Mouse (Mus musculus): ENCODE results near the gene Ssh1. TPM values are rescaled to one million over a fixed set of nuclear protein-coding genes. Genes with fewer than 3 reads are reported as not detected.

Gene Ssh1
- polyA plus RNA-seq, 1 experiment from 2014 or later: 15.1 TPM

DNA sequence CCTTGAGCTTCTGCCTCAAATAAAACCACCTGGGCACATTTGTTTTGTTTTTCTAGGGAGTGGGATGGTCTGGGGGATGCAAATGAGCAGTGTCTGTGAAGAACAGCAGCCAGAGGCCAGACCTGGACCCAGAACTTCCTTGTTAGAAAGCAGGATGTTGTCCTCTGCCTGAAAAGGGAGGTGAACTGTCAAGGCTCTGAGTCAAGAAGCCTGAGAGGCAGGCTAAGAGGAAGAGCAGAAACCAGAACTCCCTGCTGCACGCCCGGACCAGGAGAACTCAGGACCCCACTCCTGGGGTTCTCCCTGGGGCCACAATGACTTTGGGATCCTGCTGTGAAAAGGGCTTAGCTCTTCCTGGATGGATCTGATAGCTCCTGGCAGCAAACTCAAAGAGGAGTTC, 8.0 kb downstream of the Ssh1 start:
- Histone ChIP-seq H3K4me2 (ENCODE audit: low read depth, low read length) (no peak overlapping the region), H3K9ac (ENCODE audit: low read length) (no peak overlapping the region), H3K27ac (ENCODE audit: low read length) (no peak overlapping the region), H3K4me1 (replicated peaks; ENCODE audit: control insufficient read depth, insufficient read depth, low read length) (peaks cover 21% of the 10 kb centered on the region; the same call in 1 of the 2 replicates), H3K9me3 (ENCODE audit: control insufficient read depth, low read length) (no peaks in the 10 kb centered on the region), H3K27me3 (ENCODE audit: control insufficient read depth, insufficient read depth, low read depth, low read length) (no peaks in the 10 kb centered on the region), H3K4me3 (ENCODE audit: low read length) (no peak overlapping the region), H3K36me3 (ENCODE audit: control insufficient read depth, insufficient read depth, low read length) (peaks cover 3% of the 10 kb centered on the region)
- 68% methylated on average over 2 of the region's 2 CpGs for whole genome bisulfite sequencing
- no peak for ATAC-seq (ENCODE audit: low read depth)

DNA sequence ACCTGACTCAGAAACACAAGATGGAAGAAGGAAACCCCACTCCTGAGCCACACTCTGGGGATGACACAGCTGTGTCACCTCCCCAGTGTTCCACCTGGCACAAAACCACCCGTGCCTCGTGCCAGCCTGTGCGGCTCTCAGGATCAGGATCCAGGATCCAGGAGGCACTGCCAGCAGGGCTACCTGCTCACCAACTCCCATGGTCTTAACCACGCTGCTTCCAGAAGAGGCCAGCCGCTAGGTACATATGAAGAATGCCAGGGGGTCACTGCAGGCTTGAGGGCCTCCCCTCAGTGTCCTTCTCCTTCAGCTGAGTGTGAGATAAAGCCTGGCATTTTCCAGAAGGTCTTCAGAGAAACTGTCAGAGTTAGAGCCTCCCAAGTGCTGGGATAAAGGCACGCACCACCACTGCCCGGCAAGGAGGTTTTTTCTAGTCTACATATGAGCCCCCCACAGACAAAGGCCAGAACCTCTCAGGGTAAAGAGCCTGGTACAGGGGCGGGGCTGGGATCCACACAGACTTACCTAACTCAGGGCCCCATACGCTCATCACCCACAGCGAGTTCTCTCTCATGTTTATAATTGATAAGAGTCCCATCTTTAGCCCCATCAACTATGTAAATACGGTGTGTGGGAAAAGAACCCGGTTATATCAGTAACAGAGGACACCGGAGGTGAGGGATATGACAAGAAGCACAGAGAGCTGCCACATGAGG, 9.5 kb downstream of the Ssh1 start:
- H3K27ac ChIP-seq (ENCODE audit: low read length): no peak overlapping the region
- no peaks in the 10 kb centered on the region for H3K27me3 ChIP-seq (ENCODE audit: control insufficient read depth, insufficient read depth, low read depth, low read length)
- peaks cover 3% of the 10 kb centered on the region for H3K36me3 ChIP-seq (ENCODE audit: control insufficient read depth, insufficient read depth, low read length)
- no peaks in the 10 kb centered on the region for H3K9me3 ChIP-seq (ENCODE audit: control insufficient read depth, low read length)
- H3K4me3 ChIP-seq (ENCODE audit: low read length): no peak overlapping the region
- H3K4me2 ChIP-seq (ENCODE audit: low read depth, low read length): no peak overlapping the region
- H3K9ac ChIP-seq (ENCODE audit: low read length): no peak overlapping the region
- peaks cover 15% of the 10 kb centered on the region; the same call in 1 of the 2 replicates for H3K4me1 ChIP-seq (replicated peaks; ENCODE audit: control insufficient read depth, insufficient read depth, low read length)
- no peak for ATAC-seq (ENCODE audit: low read depth)
- 68% methylated on average over 13 of the region's 13 CpGs for WGBS

DNA sequence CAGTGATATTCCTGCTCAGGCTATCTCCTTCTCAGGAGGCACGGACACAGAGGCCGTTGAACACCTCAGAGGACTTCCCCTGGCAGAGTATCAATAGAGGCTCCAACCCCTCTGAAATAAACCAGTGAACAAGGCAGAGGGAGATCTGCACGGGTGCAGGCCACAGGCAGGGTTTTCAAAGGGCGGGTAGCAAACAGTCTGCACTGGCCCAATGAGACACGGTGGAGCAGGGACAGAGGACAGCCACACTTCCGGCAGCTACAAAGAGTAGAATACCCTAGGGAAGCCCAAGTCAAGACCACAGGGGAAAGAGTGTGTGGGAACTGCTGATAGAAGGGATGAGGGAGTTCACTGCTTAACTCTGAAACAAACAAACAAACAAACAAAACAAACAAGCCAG, 10.2 kb downstream of the Ssh1 start:
- Histone ChIP-seq H3K9ac (ENCODE audit: low read length) (no peak overlapping the region), H3K27ac (ENCODE audit: low read length) (no peak overlapping the region), H3K4me1 (replicated peaks; ENCODE audit: control insufficient read depth, insufficient read depth, low read length) (peaks cover 15% of the 10 kb centered on the region; the same call in 1 of the 2 replicates)

DNA sequence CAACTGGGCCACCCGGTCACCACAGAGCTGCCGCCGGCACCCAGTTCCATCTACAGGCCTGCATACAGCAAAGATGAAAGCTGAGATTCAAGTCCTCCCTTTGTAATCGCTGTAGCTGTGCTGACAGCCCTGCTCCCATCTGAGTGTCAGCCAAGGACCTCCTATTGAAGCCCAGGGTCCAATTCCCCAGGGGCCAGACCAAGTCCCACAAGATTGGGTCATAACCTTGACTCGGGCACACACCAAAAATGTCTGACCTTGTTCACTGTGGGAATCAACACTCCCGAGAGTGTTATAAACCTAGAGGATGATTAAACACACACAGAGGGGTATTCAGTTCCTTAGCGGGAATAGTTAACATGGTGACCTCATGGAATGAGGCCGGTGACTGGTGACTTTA, 11.9 kb downstream of the Ssh1 start:
- H3K4me2 ChIP-seq (ENCODE audit: low read depth, low read length): no peak overlapping the region
- no peak overlapping the region for H3K27ac ChIP-seq (ENCODE audit: low read length)
- H3K36me3 ChIP-seq (ENCODE audit: control insufficient read depth, insufficient read depth, low read length): no peaks in the 10 kb centered on the region; the same call in none of the 2 replicates
- peaks cover 29% of the 10 kb centered on the region for H3K4me1 ChIP-seq (replicated peaks; ENCODE audit: control insufficient read depth, insufficient read depth, low read length)
- ATAC-seq (ENCODE audit: low read depth): no peak
- H3K9me3 ChIP-seq (ENCODE audit: control insufficient read depth, low read length): no peaks in the 10 kb centered on the region
- H3K27me3 ChIP-seq (ENCODE audit: control insufficient read depth, insufficient read depth, low read depth, low read length): no peaks in the 10 kb centered on the region
- no peak overlapping the region for H3K9ac ChIP-seq (ENCODE audit: low read length)
- 72% methylated on average over 8 of the region's 8 CpGs for WGBS
- no peak overlapping the region for H3K4me3 ChIP-seq (ENCODE audit: low read length)

More for the DNA sequence above, 10.2 kb downstream of the Ssh1 start:
- H3K4me3 ChIP-seq (ENCODE audit: low read length): no peak overlapping the region
- H3K4me2 ChIP-seq (ENCODE audit: low read depth, low read length): no peak overlapping the region
- H3K36me3 ChIP-seq (ENCODE audit: control insufficient read depth, insufficient read depth, low read length): no peaks in the 10 kb centered on the region; the same call in none of the 2 replicates
- H3K9me3 ChIP-seq (ENCODE audit: control insufficient read depth, low read length): no peaks in the 10 kb centered on the region
- no peaks in the 10 kb centered on the region for H3K27me3 ChIP-seq (ENCODE audit: control insufficient read depth, insufficient read depth, low read depth, low read length)
- 58% methylated on average over 6 of the region's 6 CpGs for WGBS
- no peak for ATAC-seq (ENCODE audit: low read depth)

DNA sequence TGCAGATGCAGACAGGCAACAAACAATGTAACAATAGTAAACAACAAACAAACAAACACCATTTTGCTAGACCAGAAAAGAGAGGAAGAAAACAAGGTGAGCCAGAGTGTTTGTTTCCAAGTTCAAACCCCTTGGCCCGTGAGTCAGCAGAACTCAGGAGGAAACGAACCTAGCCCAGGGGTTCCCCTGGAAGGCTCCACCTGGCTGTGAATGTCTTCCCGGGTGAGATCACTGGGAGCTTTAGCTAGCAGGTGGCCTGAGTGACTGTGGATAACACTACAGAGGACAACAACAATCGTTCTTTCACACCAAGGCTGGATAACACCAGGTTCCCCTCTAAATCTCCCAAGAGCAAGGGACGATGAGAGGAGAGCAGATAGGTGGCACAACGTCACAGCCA, 12.5 kb downstream of the Ssh1 start:
- Histone ChIP-seq H3K4me3 (ENCODE audit: low read length) (no peak overlapping the region), H3K27ac (ENCODE audit: low read length) (no peak overlapping the region), H3K27me3 (ENCODE audit: control insufficient read depth, insufficient read depth, low read depth, low read length) (no peaks in the 10 kb centered on the region), H3K4me1 (replicated peaks; ENCODE audit: control insufficient read depth, insufficient read depth, low read length) (peaks cover 29% of the 10 kb centered on the region), H3K9ac (ENCODE audit: low read length) (no peak overlapping the region), H3K9me3 (ENCODE audit: control insufficient read depth, low read length) (no peaks in the 10 kb centered on the region), H3K36me3 (ENCODE audit: control insufficient read depth, insufficient read depth, low read length) (no peaks in the 10 kb centered on the region; the same call in none of the 2 replicates), H3K4me2 (ENCODE audit: low read depth, low read length) (no peak overlapping the region)
- no peak for ATAC-seq (ENCODE audit: low read depth)
- WGBS: 79% methylated on average over 6 of the region's 6 CpGs

DNA sequence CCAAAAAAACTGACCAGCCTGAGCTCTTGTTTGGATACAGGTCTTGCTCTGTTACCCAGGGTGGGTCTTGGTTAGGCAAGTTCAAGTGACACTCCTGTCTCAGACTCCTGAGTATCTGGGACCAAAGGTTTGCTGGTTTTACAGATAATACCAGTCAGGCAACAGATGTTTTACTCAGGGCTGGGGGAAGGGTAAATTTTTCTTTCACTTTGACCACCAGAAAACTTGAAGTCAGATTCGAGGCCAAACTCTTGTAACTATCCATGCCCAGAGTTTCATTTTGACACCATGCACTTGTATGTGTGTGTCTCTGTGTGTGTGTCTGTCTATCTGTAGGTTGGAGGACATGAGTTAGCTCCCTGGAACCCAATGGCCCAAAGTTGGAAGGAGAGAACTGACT, 13.2 kb downstream of the Ssh1 start:
- no peak overlapping the region for H3K9ac ChIP-seq (ENCODE audit: low read length)
- no peak overlapping the region for H3K27ac ChIP-seq (ENCODE audit: low read length)
- no peaks in the 10 kb centered on the region; the same call in none of the 2 replicates for H3K36me3 ChIP-seq (ENCODE audit: control insufficient read depth, insufficient read depth, low read length)
- no peaks in the 10 kb centered on the region for H3K27me3 ChIP-seq (ENCODE audit: control insufficient read depth, insufficient read depth, low read depth, low read length)
- no peaks in the 10 kb centered on the region for H3K9me3 ChIP-seq (ENCODE audit: control insufficient read depth, low read length)
- 63% methylated on average over 1 of the region's 1 CpGs for WGBS
- no peak overlapping the region for H3K4me3 ChIP-seq (ENCODE audit: low read length)
- ATAC-seq (ENCODE audit: low read depth): no peak
- no peak overlapping the region for H3K4me2 ChIP-seq (ENCODE audit: low read depth, low read length)
- H3K4me1 ChIP-seq (replicated peaks; ENCODE audit: control insufficient read depth, insufficient read depth, low read length): peaks cover 33% of the 10 kb centered on the region

DNA sequence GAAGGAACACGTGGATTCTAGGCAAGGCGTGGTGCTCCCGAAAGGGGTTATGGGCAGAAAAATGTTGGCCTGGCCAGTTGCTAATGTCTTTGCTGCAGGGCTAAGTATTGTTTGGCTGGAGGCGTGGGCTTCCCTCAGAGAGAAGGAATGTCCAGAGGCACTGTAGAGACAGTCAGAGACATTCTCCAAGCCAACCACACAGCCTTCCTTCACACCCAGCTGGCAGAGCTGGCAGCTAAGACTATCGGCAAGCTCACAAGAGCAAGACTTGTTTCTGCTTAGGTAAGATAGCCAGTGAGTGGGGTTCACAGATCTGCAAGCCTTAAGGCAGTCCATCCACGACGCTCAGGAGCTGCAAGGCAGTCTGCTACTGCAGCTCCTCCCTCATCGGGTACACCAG, 16.4 kb downstream of the Ssh1 start:
- 53% methylated on average over 8 of the region's 8 CpGs for WGBS
- Histone ChIP-seq H3K4me2 (ENCODE audit: low read depth, low read length) (no peak overlapping the region), H3K27ac (ENCODE audit: low read length) (peak overlapping the region; percentile 94), H3K9ac (ENCODE audit: low read length) (peak overlapping the region; percentile 33; the same call in 1 of the 2 replicates), H3K36me3 (ENCODE audit: control insufficient read depth, insufficient read depth, low read length) (no peaks in the 10 kb centered on the region; the same call in 1 of the 2 replicates), H3K9me3 (ENCODE audit: control insufficient read depth, low read length) (no peaks in the 10 kb centered on the region), H3K27me3 (ENCODE audit: control insufficient read depth, insufficient read depth, low read depth, low read length) (no peaks in the 10 kb centered on the region), H3K4me1 (replicated peaks; ENCODE audit: control insufficient read depth, insufficient read depth, low read length) (peaks cover 56% of the 10 kb centered on the region), H3K4me3 (ENCODE audit: low read length) (no peak overlapping the region)
- ATAC-seq (ENCODE audit: low read depth): no peak

DNA sequence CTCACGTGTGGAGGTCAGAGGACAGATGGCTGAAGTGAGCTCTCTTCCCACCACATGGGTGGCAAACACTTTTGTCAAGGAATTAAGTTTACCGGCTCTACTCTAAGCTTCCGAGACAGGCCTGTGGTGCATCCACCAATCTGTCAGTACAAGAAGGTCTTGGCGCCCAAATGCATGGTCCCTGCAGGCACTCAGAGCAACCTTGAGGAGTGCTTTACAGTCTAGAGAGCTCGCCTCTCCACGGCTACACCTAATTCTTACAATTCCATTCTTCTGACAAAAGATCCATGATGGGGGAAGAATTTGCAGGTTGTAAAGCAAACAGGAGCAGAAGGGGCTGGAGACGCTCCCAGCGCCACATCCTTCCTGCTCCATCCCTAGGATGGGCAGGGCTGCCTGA, 17.1 kb downstream of the Ssh1 start:
- H3K4me3 ChIP-seq (ENCODE audit: low read length): no peak overlapping the region
- WGBS: 51% methylated on average over 8 of the region's 8 CpGs
- H3K27me3 ChIP-seq (ENCODE audit: control insufficient read depth, insufficient read depth, low read depth, low read length): no peaks in the 10 kb centered on the region
- H3K4me2 ChIP-seq (ENCODE audit: low read depth, low read length): no peak overlapping the region
- ATAC-seq (ENCODE audit: low read depth): peak; percentile 19; the same call in 1 of the 2 replicates
- H3K36me3 ChIP-seq (ENCODE audit: control insufficient read depth, insufficient read depth, low read length): no peaks in the 10 kb centered on the region; the same call in 1 of the 2 replicates
- H3K27ac ChIP-seq (ENCODE audit: low read length): peak overlapping the region; percentile 94
- peaks cover 59% of the 10 kb centered on the region for H3K4me1 ChIP-seq (replicated peaks; ENCODE audit: control insufficient read depth, insufficient read depth, low read length)
- no peak overlapping the region for H3K9ac ChIP-seq (ENCODE audit: low read length)
- H3K9me3 ChIP-seq (ENCODE audit: control insufficient read depth, low read length): no peaks in the 10 kb centered on the region

DNA sequence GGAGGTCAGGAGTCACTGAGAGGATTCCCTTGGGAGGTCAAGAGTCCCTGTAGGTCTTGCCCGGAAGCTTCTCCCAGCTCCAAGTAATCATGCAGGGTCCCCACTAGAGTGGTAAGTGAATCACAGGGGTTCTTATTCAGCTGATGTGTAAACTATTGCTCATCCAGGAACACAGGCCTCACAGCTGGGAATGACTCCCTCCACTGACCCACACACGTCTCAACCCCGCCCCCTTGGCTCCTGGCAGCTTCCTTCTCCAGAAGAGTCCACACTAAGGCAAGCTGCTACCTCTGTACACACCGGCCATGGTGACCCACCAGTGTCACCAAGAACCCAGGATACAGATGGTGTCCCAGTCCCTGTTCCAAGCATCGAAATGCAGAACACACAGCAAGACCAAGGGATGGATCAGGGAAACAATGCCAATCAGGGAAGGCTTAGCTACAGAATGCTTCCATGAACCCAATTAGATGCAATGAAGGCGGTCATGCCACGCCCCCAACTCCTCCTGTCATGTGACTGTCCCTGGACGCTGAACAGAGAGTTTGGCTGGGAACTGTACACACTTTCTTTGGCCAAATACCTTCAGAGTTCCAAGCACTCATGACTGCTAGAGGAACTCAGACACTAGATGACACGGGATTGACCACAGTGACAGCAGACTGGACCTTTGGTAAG, 18.0 kb downstream of the Ssh1 start:
- peak overlapping the region; percentile 94 for H3K27ac ChIP-seq (ENCODE audit: low read length)
- peaks cover 59% of the 10 kb centered on the region for H3K4me1 ChIP-seq (replicated peaks; ENCODE audit: control insufficient read depth, insufficient read depth, low read length)
- no peaks in the 10 kb centered on the region; the same call in 1 of the 2 replicates for H3K36me3 ChIP-seq (ENCODE audit: control insufficient read depth, insufficient read depth, low read length)
- H3K27me3 ChIP-seq (ENCODE audit: control insufficient read depth, insufficient read depth, low read depth, low read length): no peaks in the 10 kb centered on the region
- WGBS: 31% methylated on average over 9 of the region's 9 CpGs
- no peaks in the 10 kb centered on the region for H3K9me3 ChIP-seq (ENCODE audit: control insufficient read depth, low read length)
- peak; percentile 62 for ATAC-seq (ENCODE audit: low read depth)
- no peak overlapping the region for H3K9ac ChIP-seq (ENCODE audit: low read length)
- H3K4me3 ChIP-seq (ENCODE audit: low read length): no peak overlapping the region
- no peak overlapping the region; the same call in 1 of the 2 replicates for H3K4me2 ChIP-seq (ENCODE audit: low read depth, low read length)

All from lung, embryonic 16.5 days (tissue).